Mouse (Mus musculus) ES-E14 (cell line): ENCODE results near the gene Olfr221.

Experiments
- CHD2 ChIP-seq: IDR thresholded peaks from 2 replicates; pipeline ENCODE4 v1.6.1; 2014; ENCODE audit warnings: mild to moderate bottlenecking, low read depth, low read length, inconsistent platforms
- HCFC1 ChIP-seq: IDR thresholded peaks from 2 replicates; pipeline ENCODE4 v1.6.1; 2012; ENCODE audit warnings: low read length, inconsistent platforms, borderline replicate concordance; ENCODE audit not compliant: insufficient read depth
- MAFK ChIP-seq: IDR thresholded peaks from 2 replicates; pipeline ENCODE4 v1.6.1; 2014; ENCODE audit warnings: mild to moderate bottlenecking, low read depth, low read length, inconsistent platforms; ENCODE audit not compliant: insufficient read depth
- ZNF384 ChIP-seq: IDR thresholded peaks from 2 replicates; pipeline ENCODE4 v1.6.1; 2012; ENCODE audit warnings: low read depth, low read length, inconsistent platforms

DNA sequence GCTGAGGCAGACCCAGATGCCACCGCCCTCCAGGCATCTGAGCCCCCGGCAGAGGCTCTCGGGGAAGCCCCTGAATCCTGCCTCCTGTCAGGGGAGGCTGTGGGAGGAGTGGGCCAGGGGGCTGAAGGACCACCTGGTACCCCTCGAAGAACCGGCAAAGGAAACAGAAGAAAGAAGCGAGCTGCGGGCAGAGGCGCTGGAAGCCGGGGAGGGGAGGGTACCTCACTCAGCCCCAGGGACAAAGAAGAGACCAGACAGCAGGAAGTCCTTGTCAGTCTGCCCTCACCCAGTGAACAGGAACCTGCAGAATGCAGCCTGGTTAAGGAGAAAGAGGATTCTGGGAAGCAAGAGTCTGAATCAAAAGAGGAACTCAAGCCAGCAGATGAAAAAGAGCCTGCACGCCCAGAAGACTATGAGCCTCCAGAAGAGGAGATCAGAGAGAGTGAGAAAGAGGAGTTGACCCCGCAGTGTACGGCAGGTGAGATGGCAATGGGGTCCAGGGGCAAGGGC, 52.7 kb downstream of the Olfr221 start:
- TF ChIP-seq MAFK (no peak), CHD2 (no peak), HCFC1 (no peak), ZNF384 (no peak)
